Mouse (Mus musculus) urinary bladder, adult 2 months (tissue): ENCODE data around the gene Tmbim7. TPM values are rescaled to one million over a fixed set of nuclear protein-coding genes. Genes with fewer than 3 reads are reported as not detected.

ENCODE experiments used
- DNase-seq: peaks from one replicate; pipeline ENCODE4 v3.0.0; 2022; ENCODE audit warnings: low spot score
- polyA plus RNA-seq: library from polyadenylated mRNA; depleted of rRNA; stranded (reverse); fragments of >200 nt; gene quantifications from 2 replicates; pipeline ENCODE4 v1.2.3, GENCODE M21; 2012; rRNA removed

The Tmbim7 gene
- polyA plus RNA-seq, 1 experiment: not detected

DNA sequence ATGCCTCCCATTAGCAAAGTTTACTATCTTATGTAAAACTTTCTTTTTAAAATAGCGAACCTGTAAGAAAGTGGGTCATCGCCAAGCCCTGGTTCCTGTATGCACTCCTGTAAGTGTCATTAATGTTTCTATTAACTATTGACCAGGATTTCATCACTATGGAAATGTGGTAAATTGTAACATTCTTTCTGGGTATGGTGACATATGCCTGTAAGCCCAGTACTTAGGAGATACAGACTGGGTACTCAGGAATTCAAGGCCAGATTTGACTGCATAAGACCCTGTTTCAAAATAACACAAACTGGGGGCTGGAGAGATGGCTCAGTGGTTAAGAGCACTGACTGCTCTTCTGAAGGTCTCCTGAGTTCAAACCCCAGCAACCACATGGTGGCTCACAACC, 14.2 kb downstream of the Tmbim7 start:
- no peak for DNase-seq

DNA sequence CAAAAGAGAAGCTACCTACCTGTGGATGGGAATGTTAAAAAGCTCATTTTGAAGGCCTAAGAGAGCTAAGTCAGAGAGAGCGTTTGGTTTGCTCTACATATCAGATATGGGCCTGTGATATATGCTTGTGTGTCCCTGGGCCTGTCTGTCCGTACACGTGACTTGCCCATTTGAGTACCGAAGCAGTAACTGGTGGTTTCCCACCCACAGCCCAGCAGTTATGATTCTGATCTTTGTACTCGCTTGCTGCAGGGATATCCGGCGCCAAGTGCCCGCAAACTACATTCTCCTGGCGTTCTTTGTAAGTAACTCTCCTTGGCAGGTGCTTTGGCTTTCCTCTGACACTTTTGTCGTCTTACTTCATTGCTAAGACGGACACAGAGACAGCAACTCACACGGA, 15.6 kb downstream of the Tmbim7 start:
- DNase-seq: no peak

DNA sequence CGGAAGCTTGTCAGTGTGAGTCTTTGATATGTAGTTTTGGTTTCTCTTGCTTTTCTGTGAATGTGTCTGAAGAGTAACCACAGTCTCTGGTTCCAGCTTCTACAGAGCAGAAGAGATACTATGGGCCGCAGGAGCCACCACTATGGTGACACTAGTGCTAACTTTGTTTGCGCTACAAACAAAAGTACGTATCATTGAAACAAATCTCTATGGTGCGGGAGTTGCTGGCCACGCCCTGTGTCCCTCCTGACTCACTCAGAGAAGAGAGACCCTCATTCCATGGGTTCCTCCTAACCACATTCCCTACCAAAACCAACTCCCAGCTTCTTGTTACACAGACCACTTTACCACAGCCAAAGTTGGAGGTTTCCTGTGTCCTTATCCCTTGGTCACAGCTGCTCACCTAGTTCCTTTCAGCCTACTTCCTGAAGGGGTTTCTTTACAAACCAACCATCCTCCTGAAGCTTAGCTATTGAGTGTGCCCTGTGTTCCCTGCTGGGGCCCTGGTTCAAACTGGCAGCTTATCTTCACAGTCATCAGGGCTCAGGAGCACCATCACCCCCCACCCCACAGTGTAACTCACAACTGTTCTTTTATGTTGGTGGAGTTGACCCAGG, 19.1 kb downstream of the Tmbim7 start:
- DNase-seq: no peak

DNA sequence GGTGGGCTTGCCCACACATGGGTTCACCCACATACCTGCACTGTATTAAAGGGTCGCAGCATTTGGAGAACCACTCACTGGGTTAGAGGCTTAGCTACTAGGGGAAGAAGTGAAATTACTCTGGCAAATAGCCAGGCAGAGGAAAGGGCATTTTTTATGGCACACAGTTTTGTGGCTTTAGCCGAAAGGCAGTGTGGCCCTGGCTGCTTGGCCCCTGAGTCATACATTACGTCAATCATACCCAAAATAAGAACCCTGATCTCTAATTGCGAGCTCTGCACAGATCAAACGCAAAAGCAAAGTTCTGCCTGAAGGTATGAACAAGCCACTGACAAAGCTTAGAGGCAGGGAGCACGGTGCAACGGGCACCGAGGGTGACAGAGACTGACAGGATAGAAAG, 37.3 kb downstream of the Tmbim7 start:
- DNase-seq: no peak

DNA sequence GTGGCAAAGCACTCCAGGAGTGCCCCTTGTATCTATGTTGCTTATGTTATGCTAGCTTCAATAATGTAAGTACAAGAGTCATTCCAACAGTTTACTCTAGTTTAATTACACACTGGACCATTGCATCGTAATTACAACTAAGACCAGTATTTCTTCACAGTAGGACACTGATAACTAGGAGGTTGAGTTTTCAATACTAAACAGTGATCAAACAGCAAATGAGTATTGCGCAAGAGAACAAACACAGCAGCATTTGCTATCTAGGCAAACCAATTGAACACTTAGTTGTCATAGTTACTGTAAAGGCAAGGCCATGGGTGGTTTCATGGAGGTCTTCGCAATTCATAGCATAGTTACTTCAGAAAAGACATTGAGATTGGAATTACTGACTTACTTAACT, 40.3 kb downstream of the Tmbim7 start:
- DNase-seq: no peak

DNA sequence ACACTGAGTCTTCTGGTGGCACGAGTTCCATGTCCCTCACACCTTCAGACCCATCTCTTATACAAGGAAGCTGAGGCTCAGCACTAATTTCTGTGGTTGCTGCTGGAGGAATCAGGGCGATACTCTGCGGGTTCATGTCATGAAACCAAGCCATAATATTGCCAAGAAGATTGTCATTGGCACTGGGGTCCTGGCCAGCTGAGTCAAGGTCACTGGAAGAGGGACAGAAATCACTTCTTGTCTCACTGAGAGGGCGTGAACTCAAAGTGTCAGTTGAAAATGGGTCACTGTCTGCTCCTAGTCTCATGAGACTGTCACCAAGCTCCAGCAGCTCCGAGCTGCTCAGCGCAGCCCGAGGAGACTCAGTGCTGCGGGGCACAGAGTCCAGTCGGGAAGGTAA, 42.0 kb downstream of the Tmbim7 start:
- no peak for DNase-seq

DNA sequence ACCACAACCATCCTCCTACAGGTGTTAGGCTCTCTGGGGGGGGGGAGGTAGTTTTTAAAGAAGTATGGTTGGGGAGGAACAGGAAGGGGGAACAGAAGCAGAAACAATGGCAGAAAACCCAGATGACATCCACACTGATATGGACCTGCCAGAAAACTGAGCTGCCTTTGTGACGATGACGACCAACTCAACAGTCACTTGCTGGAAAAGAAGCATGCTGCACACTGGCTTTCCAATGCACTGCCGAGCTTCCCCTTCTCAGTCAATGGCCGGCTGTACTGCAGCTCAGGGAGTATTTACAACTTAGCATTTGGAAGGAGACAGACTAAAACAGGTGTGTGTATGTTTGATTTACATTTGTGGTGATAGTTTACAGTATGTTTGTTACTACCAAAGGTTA, 44.2 kb downstream of the Tmbim7 start:
- no peak for DNase-seq

DNA sequence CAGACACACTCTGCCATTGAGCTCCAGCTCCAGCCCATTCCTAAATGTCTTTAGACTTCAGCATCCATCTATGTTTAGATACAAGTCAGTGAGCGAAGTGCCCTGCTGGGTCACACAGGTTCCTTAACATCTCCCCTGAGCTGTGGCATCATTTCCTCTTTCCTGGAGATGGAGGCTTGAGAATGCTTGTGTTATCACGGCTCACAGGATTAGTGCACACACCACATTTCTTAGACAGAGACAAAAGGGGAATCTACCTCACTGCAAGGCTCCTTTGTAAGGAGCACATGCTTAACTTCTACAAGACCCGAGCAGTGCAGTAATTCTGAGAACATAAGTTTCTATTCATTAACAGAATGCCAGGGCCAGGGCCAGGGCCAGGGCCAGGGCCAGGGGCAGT, 45.0 kb downstream of the Tmbim7 start:
- no peak for DNase-seq

DNA sequence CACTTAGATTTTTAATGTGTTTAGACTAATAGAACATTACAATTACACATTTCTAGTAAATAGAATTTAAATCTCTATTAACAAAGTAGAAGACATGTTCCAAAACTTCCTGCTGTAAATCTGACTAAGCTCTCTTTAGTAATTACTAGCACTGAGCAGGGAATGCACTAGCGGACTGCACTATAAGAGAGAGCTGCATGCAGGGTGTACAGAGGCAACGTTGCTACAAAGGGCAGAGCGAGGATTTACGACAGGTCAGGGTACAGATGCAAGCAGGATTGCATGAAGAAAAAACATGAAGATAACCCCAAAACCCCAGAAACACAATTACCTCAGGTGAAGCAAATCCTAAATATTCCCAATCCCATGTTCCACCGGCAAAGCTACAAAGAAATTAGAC, 49.0 kb downstream of the Tmbim7 start:
- no peak for DNase-seq

DNA sequence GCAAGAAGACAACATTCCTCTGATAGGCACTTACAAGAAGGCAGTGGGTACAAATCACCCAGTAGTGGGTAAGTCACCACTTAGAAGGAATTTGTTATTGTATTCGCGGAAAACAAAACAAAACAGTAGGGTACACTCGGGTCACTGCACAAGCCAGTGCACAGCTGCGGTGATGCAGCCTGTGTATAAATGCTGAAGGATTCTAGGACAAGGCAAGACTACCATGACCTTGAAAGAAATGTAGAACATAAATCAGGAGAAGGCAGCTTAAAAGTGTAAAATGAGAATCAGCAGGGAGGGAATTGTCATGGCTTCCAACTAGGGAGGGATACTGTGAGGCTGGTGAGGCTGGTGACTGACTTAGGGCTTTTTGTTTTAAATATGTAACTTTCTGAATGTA, 51.2 kb downstream of the Tmbim7 start:
- no peak for DNase-seq

DNA sequence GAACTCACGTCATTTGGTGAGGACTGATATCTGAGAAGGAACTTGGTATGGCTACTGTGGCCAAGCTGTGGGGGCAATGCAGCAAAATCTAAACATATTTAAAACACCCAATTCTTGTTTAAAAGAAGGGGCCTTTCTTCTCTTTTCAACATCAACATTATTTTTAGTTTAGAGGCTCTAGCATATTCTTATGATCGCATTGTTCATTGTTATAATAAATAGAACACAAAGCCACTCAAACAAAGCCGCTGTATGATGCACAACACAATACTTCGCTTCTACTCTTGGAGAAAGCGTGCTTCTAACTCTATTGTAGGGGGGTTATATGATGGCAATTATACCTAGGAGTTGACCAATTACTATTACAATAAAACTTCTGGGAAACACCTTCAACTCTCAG, 64.8 kb downstream of the Tmbim7 start:
- DNase-seq: no peak

DNA sequence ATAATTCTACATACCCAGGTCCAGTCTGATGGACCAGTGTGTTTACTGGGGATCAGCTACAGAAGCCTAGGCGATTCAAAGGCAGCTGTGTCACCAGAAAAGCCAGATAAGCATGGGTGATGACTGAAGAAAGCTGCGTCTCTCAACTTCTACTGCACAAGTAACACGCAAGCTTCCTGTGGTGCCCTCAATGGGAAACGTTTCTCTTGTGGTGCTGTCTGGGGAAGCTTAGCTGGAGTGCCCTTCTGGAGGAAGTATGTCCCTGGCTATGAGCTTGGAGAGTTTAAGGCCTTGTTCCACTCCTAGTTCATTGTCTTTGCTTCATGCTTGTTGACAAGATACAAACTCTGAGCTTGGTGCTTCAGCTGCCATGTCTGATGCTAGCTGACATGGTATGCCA, 68.4 kb downstream of the Tmbim7 start:
- no peak for DNase-seq

DNA sequence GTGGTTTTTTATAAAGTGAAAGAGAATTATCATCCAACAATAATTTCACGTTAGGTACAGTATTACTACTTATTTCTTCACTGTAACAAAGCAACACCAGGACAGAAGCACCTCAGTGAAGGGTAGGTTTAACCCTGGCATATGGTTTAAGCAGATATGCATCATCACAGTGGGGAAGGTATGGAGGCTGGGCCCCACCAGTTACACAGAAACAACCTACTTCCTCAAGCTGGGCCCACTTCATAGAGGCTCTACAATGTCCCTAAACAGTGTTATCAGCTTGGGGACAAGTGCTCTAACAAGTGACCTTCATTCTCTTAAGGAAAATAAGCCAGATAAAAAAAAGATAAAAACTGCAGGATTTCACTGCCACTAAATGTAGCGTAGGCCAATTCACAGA, 71.9 kb downstream of the Tmbim7 start:
- DNase-seq: no peak

DNA sequence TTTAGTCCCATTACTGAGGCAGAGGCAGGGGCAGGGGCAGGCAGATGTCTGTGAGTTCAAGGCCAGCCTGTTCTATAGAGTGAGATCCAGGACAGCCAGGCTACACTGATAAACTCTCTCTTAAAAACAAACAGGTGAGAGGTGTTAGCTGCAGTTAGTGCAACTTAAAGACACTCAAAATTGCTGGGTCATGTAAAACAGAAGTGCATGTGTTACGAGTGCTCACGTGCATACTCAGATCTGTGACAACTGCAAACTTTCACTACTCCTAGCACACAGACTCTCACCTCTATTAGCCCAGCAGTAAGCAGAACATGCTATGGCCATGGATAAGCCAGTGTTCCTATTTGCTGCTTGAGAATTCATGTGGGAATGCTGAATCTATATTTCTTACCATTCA, 72.4 kb downstream of the Tmbim7 start:
- no peak for DNase-seq

DNA sequence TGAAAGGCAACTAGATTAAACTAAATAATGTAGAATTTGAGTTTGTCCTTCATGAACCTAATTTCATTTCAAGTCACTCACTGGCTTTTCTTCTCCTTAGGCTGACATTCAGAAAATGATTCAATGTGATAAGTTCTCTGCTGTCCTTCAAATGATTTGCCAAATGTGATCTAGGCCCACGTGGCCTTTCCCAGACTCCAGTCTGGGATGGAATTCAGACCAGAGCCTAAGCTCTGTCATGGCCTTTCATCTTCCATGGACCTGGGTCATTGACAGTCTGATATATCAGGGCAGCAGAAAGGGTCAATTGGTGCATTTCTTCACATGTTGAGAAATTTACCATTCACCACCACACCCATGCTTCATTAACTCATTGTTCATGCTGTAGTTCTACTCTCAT, 74.5 kb downstream of the Tmbim7 start:
- DNase-seq: no peak

DNA sequence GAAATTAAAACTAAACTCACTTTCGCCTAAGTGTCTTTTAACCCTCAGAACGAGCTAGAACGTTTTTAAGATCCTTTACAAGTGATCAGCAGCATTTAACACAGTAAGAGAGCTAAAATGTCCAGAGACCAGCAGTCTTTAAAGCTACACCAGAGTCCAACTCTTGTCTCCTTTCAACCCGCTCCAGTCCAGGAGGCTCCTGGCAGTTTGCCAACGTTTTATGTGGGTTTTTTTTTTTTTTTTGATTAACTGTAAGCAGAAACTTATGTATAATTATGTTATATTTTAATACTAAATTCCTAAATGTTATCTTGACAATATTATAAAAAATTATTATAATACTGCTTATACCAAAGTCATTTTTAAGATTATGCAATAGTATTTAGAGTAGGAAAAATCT, 77.8 kb downstream of the Tmbim7 start:
- no peak for DNase-seq

Other genes starting within 250 kb of the Tmbim7 start
- gene Fam133b, start 107.3 kb upstream of the Tmbim7 start, polyA plus RNA-seq: 16.5 and 17.5 TPM in 2 replicates
- gene 1700109H08Rik, start 79.6 kb upstream of the Tmbim7 start, polyA plus RNA-seq: 4.6 and 6.6 TPM in 2 replicates
- 13.8 and 13.9 TPM in 2 replicates for gene Pex1, start 55.1 kb upstream of the Tmbim7 start, polyA plus RNA-seq
- gene Rbm48, start 54.6 kb upstream of the Tmbim7 start, polyA plus RNA-seq: 10.3 and 10.9 TPM in 2 replicates
- 56.7 and 73.8 TPM in 2 replicates for gene Gatad1, start 6.0 kb downstream of the Tmbim7 start, polyA plus RNA-seq
- gene Ankib1, start 151.7 kb downstream of the Tmbim7 start, polyA plus RNA-seq: 10.8 and 13.1 TPM in 2 replicates
- gene Krit1, start 152.0 kb downstream of the Tmbim7 start, polyA plus RNA-seq: 33.5 and 39.4 TPM in 2 replicates
- gene Lrrd1, start 194.0 kb downstream of the Tmbim7 start, polyA plus RNA-seq: not detected in 2 replicates
- gene Mterf1a, start 242.8 kb downstream of the Tmbim7 start, polyA plus RNA-seq: 6.2 and 7.2 TPM in 2 replicates